23 mouse cellular contexts compared by ENCODE assay signal in genomic region chr16:69600978-69601377, GRCm38 (mm10).
A peak's percentile ranks its signal among the peaks of the same experiment; 100 is the strongest.
DNase-seq lines count a peak whose midpoint lies in the region; ATAC-seq and TF ChIP-seq lines count a peak whose summit lies in the region.
"Had no signal": no experiment of that assay in that cellular context is flagged by ENCODE, and none has a peak within 500 bp of the region (broad histone marks: within the 10 kb centered on the region; RNA-seq: fewer than 3 reads in every experiment).

No protein-coding gene starts in this region.

- no peaks in the 10 kb centered on the region for H3K9me3 ChIP-seq in hindbrain, embryonic 14.5 days (ENCODE audit: control insufficient read depth, low read length)
- no peaks in the 10 kb centered on the region for H3K9me3 ChIP-seq in hindbrain, embryonic 16.5 days (ENCODE audit: control insufficient read depth, low read length)
- H3K9me3 ChIP-seq in neural tube, embryonic 13.5 days, result no peaks in the 10 kb centered on the region
- H3K9me3 ChIP-seq in neural tube, embryonic 15.5 days (replicated peaks), result no peaks in the 10 kb centered on the region
- H3K9me3 ChIP-seq in forebrain, postnatal 0 days (ENCODE audit: low read length), result no peaks in the 10 kb centered on the region
- H3K9me3 ChIP-seq: heart, embryonic 10.5 days; heart, embryonic 15.5 days; limb, embryonic 12.5 days; liver, embryonic 15.5 days had no signal

- 0 out of 2 replicates have a peak, but pooled peaks have one; percentile 31 for ATAC-seq in hindbrain, embryonic 14.5 days (ENCODE audit: low FRiP score)
- ATAC-seq in hindbrain, embryonic 16.5 days, result no peak
- 0 out of 2 replicates have a peak, but pooled peaks have one; percentile 27 for ATAC-seq in neural tube, embryonic 13.5 days (ENCODE audit: low read depth)
- no peak for ATAC-seq in neural tube, embryonic 15.5 days (ENCODE audit: low FRiP score)
- peak; percentile 66 for ATAC-seq in forebrain, postnatal 0 days
- ATAC-seq: inflammation-experienced regulatory T-cells, adult 6 months had no signal

- no peaks in the 10 kb centered on the region for H3K27me3 ChIP-seq in hindbrain, embryonic 14.5 days (ENCODE audit: control insufficient read depth, insufficient read depth, low read length)
- H3K27me3 ChIP-seq in hindbrain, embryonic 16.5 days (replicated peaks; ENCODE audit: control insufficient read depth, insufficient read depth, low read length), result no peaks in the 10 kb centered on the region
- H3K27me3 ChIP-seq in neural tube, embryonic 13.5 days, result no peaks in the 10 kb centered on the region
- no peaks in the 10 kb centered on the region for H3K27me3 ChIP-seq in neural tube, embryonic 15.5 days (replicated peaks)
- no peaks in the 10 kb centered on the region for H3K27me3 ChIP-seq in forebrain, postnatal 0 days (ENCODE audit: insufficient read depth, low read length)
- H3K27me3 ChIP-seq: heart, embryonic 15.5 days; limb, embryonic 12.5 days; liver, embryonic 15.5 days had no signal

- H3K4me1 ChIP-seq in hindbrain, embryonic 14.5 days (replicated peaks; ENCODE audit: control insufficient read depth, insufficient read depth, low read length), result no peaks in the 10 kb centered on the region
- no peaks in the 10 kb centered on the region for H3K4me1 ChIP-seq in hindbrain, embryonic 16.5 days (ENCODE audit: control insufficient read depth, insufficient read depth, low read depth, low read length)
- H3K4me1 ChIP-seq in neural tube, embryonic 13.5 days (replicated peaks), result no peaks in the 10 kb centered on the region
- H3K4me1 ChIP-seq in neural tube, embryonic 15.5 days, result no peaks in the 10 kb centered on the region
- H3K4me1 ChIP-seq in forebrain, postnatal 0 days (ENCODE audit: insufficient read depth), result no peaks in the 10 kb centered on the region
- H3K4me1 ChIP-seq: heart, embryonic 10.5 days; heart, embryonic 15.5 days; limb, embryonic 12.5 days; liver, embryonic 15.5 days had no signal

- WGBS in hindbrain, embryonic 14.5 days, result 75% methylated on average over 3 of the region's 3 CpGs
- 68% methylated on average over 3 of the region's 3 CpGs for WGBS in hindbrain, embryonic 16.5 days
- WGBS in neural tube, embryonic 13.5 days, result 76% methylated on average over 3 of the region's 3 CpGs
- WGBS in neural tube, embryonic 15.5 days, result 69% methylated on average over 3 of the region's 3 CpGs
- WGBS in forebrain, postnatal 0 days, result 31% methylated on average over 3 of the region's 3 CpGs

- H3K9ac ChIP-seq in hindbrain, embryonic 14.5 days, result no peak overlapping the region
- no peak overlapping the region for H3K9ac ChIP-seq in hindbrain, embryonic 16.5 days (ENCODE audit: low read depth, low read length)
- no peak overlapping the region for H3K9ac ChIP-seq in neural tube, embryonic 13.5 days
- no peak overlapping the region for H3K9ac ChIP-seq in neural tube, embryonic 15.5 days (replicated peaks)
- H3K9ac ChIP-seq in forebrain, postnatal 0 days, result no peak overlapping the region
- H3K9ac ChIP-seq: heart, embryonic 15.5 days; limb, embryonic 12.5 days; liver, embryonic 15.5 days; lung, embryonic 14.5 days had no signal

- H3K27ac ChIP-seq in hindbrain, embryonic 14.5 days, result no peak overlapping the region
- no peak overlapping the region for H3K27ac ChIP-seq in hindbrain, embryonic 16.5 days (ENCODE audit: low read depth, low read length)
- no peak overlapping the region for H3K27ac ChIP-seq in neural tube, embryonic 13.5 days (replicated peaks)
- H3K27ac ChIP-seq in neural tube, embryonic 15.5 days (replicated peaks), result no peak overlapping the region
- H3K27ac ChIP-seq in forebrain, postnatal 0 days (ENCODE audit: low read depth, low read length), result no peak overlapping the region
- H3K27ac ChIP-seq: heart, embryonic 10.5 days; heart, embryonic 15.5 days; limb, embryonic 12.5 days; liver, embryonic 15.5 days had no signal

- H3K4me2 ChIP-seq in hindbrain, embryonic 14.5 days (replicated peaks), result no peak overlapping the region
- no peak overlapping the region for H3K4me2 ChIP-seq in hindbrain, embryonic 16.5 days (ENCODE audit: low read length)
- H3K4me2 ChIP-seq in neural tube, embryonic 13.5 days, result no peak overlapping the region
- no peak overlapping the region for H3K4me2 ChIP-seq in neural tube, embryonic 15.5 days
- no peak overlapping the region for H3K4me2 ChIP-seq in forebrain, postnatal 0 days (ENCODE audit: low read depth)
- H3K4me2 ChIP-seq: heart, embryonic 15.5 days; limb, embryonic 12.5 days; liver, embryonic 15.5 days; lung, embryonic 14.5 days had no signal

- H3K4me3 ChIP-seq in hindbrain, embryonic 14.5 days (replicated peaks; ENCODE audit: low read length), result no peak overlapping the region
- H3K4me3 ChIP-seq in hindbrain, embryonic 16.5 days (ENCODE audit: low read length), result no peak overlapping the region
- H3K4me3 ChIP-seq in neural tube, embryonic 13.5 days, result no peak overlapping the region
- no peak overlapping the region for H3K4me3 ChIP-seq in neural tube, embryonic 15.5 days (replicated peaks)
- H3K4me3 ChIP-seq in forebrain, postnatal 0 days (ENCODE audit: low read depth, low read length), result no peak overlapping the region
- H3K4me3 ChIP-seq: erythroblast, embryonic 14.5 days; heart, embryonic 10.5 days; heart, embryonic 15.5 days; limb, embryonic 12.5 days; liver, embryonic 15.5 days had no signal

- DNase-seq in hindbrain, embryonic 14.5 days (ENCODE audit: low spot score), result no peak
- DNase-seq in forebrain, postnatal 0 days, result peak; percentile 22
- no peak for DNase-seq in urinary bladder, adult 18-20 months (ENCODE audit: low spot score in 2 of 2)
- no peak for DNase-seq in cerebellum, adult 18-20 months
- DNase-seq: adrenal gland, postnatal 10 days; cerebellum, adult 11-12 months; gastrocnemius, postnatal 14 days; kidney, adult 11 months; kidney, postnatal 14 days; lung, embryonic 14.5 days; lung, postnatal 14 days; right cerebral cortex, postnatal 25 days; thymus, postnatal 14 days had no signal

- no peak for TF ChIP-seq CTCF in forebrain, postnatal 0 days (IDR thresholded peaks at IDR 0.05; ENCODE audit: low read depth)

- H3K36me3 ChIP-seq in hindbrain, embryonic 14.5 days (replicated peaks; ENCODE audit: control insufficient read depth, insufficient read depth), result no peaks in the 10 kb centered on the region
- H3K36me3 ChIP-seq in hindbrain, embryonic 16.5 days (ENCODE audit: control insufficient read depth, insufficient read depth, low read length), result no peaks in the 10 kb centered on the region
- H3K36me3 ChIP-seq in neural tube, embryonic 13.5 days, result no peaks in the 10 kb centered on the region
- no peaks in the 10 kb centered on the region for H3K36me3 ChIP-seq in neural tube, embryonic 15.5 days
- no peaks in the 10 kb centered on the region for H3K36me3 ChIP-seq in forebrain, postnatal 0 days (ENCODE audit: insufficient read depth)
- H3K36me3 ChIP-seq: G1E; heart, embryonic 10.5 days; heart, embryonic 15.5 days; limb, embryonic 12.5 days; liver, embryonic 15.5 days had no signal

Comparison
In these comparisons a context has a peak if more than half of its experiments do, and no peak if none do; other contexts are left out.
1. ATAC-seq: peak in hindbrain, embryonic 14.5 days (single experiment), neural tube, embryonic 13.5 days (single experiment) and forebrain, postnatal 0 days (single experiment); none in hindbrain, embryonic 16.5 days (single experiment) and neural tube, embryonic 15.5 days (single experiment).